Mouse (Mus musculus) gastrocnemius, postnatal 10 days (tissue): ENCODE results near the gene Tph1. TPM values are rescaled to one million over a fixed set of nuclear protein-coding genes. Genes with fewer than 3 reads are reported as not detected.
A peak's percentile ranks its signal among the peaks of the same experiment; 100 is the strongest.

Experiments used
- DNase-seq: peaks from one replicate; pipeline ENCODE4 v3.0.0; 2021; ENCODE audit warnings: mixed read lengths
- total RNA-seq, 2 experiments: library from RNA; stranded (reverse); gene quantifications; 2 replicates each; pipeline ENCODE4 v1.2.3; 2021

Gene Tph1
- total RNA-seq, 2 experiments from 2014 or later, result 0.47 to 1.0 TPM

DNA sequence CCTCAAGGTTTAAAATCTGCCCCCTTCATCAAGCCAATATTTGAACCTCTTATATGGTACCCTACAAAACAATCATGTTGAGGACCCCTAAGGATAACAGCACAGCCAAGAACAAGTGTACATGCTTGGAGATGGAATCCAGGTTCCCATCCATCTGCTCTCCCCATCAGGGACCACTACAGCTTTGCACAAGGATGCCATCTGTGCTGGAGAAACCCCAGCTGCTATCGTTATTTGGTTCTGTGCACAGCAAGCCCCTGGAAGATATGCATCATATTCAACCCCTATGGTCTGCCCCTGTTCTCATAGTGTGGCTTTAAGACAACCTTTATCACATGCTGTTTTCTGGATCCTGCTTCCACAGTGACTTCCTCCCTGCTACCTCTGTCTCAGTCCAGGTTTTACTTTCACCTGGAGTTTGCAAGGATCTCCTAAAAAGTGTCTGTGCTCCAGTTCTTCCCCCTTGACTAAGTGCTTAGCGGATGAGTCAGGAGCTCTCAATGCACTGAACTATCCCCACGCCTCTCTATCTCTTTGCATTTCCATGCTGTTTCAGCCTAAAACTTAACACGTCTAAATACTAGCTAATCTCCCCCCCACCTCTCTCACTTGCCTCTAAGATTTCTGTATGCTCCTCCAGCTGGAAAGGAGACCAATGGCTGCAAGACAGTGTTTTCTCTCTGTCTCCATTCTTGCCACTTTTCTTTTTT is 23.8 kb downstream of the Tph1 start:
- no peak for DNase-seq

DNA sequence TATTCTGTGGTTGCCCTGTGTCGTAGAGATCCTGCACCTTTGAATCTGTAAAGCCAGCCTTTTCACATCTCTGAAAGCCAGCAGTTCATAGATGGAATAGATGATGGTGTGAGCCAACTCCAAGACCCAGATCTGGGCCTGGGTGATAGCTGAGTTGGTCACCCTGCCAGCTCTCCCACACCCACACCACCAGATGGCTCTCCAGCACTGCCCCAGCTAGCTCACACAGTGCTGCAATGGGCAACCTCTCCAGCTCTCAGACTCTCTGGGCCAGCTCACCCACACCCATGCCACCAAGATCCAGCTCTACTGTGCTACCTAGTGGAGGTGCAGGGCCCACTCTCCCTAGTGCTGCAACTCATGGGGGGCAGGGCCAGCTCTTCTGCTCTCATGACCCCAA is 29.2 kb downstream of the Tph1 start:
- DNase-seq, result no peak

- no peak for DNase-seq
Measured at GRCm38 (mm10) chr7:46640062-46640461, 32.3 kb downstream of the Tph1 start.

GRCm38 (mm10) chr7:46639692-46640031 is 32.7 kb downstream of the Tph1 start, which contains the start of gene Sergef:
Gene Sergef, minus strand, starts transcription at chr7:46639807.
- DNase-seq, result peak; percentile 85

GRCm38 (mm10) chr7:46638889-46639691 is 33.2 kb downstream of the Tph1 start:
- peak; percentile 15 for DNase-seq

- no peak for DNase-seq
Measured at GRCm38 (mm10) chr7:46628375-46628975, 43.9 kb downstream of the Tph1 start.

GRCm38 (mm10) chr7:46623979-46624378 is 48.4 kb downstream of the Tph1 start:
- DNase-seq, result no peak

DNA sequence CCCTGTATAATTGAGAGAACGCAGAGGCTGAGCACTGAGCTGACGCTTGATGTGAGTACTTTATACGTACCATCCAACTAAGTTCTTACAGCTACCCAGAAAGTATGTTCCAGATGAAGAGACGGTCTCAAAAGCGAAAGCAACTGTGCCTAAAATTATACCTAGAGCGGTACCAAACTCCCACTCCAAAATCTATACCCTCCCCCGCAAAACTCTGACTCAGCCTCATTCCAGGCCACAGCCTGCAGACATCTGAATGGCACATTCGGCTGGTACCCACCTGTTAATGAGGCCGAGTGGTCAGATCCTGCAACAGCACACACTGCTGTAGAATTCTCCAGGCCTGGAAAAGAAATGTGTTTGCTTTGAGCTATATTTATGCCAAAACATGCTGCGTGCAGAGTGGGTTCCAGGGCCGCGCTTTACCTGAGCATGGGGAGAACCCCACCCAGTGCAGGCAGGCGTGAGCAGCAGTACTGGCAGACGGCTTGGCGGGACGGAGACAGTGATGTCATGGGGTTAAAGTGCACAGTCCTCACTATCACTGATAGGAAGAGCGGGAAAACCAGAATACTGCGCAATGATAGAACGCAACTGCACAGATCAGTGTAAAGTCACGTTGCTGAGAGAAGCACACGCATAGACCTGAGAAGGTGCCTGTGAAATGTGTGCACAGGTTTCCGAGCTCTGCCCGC is 53.8 kb downstream of the Tph1 start:
- no peak for DNase-seq

- no peak for DNase-seq
Measured at GRCm38 (mm10) chr7:46616429-46617005, 55.8 kb downstream of the Tph1 start.

- DNase-seq, result no peak
Measured at GRCm38 (mm10) chr7:46615256-46615977, 56.9 kb downstream of the Tph1 start.

DNA sequence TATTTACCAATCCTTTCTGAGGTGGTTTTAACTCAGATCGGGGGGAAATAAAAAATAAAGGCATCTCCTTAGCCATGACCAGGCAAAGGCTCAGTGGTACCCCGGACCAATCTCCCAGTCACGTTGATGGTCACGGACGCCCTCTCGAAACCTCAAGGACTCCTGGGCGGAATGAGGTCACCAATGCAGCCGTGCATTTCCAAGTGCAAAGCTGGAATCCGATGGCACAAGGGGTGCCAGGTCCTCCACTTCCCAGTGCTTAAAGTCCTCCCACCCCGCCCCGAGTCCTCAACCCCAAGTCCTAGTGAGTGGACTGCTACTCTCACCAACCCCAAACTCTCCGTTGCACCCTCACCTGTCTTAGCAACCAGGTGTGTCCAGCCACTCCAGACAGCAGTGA is 58.1 kb downstream of the Tph1 start:
- no peak for DNase-seq

DNA sequence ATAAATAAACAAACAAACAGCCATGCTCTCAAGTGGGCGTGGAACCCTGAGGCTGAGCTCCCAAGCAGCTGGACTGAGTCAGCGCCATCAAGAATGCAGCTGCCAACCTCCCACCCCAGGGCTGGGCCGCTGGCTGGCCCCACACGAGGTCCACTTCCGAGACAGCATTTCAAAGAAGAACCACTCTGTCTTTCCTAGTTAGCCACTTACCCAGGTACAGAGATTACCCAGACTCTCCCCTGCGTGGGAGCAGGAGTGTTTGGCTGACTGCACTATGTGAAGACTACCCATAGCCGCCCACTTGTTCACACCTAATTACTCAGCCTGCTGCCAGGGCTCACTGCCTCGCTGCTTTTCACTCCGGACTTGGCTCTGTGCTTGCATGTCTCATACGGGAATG is 59.2 kb downstream of the Tph1 start:
- no peak for DNase-seq

DNA sequence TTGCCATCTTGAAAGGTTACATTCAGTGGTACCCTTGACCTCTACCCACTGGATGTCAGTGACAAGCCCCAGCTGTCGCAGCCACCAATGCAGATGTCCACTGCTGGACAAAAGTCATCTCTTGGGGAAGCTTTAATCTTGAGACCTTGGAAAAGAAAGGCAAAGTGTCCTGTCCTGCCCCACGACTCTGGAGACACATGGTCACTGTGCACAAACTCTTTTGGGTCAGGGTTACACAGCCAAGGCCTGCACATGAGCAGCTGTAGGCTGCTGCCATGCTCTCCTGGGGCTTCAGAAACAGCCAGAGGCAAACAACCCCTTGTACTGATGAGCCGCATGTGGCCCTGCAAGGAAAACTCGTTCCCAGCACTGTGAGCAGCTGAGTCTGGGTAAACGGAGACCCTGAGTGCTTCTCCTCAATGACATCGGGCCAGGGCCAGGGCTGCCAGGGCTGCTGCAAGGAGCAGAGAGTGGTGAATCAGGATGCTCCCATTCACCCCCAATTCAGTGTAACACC is 59.9 kb downstream of the Tph1 start:
- no peak for DNase-seq

GRCm38 (mm10) chr7:46611970-46612369 is 60.4 kb downstream of the Tph1 start:
- DNase-seq, result peak; percentile 12

GRCm38 (mm10) chr7:46609317-46609716 is 63.0 kb downstream of the Tph1 start:
- DNase-seq, result no peak

DNA sequence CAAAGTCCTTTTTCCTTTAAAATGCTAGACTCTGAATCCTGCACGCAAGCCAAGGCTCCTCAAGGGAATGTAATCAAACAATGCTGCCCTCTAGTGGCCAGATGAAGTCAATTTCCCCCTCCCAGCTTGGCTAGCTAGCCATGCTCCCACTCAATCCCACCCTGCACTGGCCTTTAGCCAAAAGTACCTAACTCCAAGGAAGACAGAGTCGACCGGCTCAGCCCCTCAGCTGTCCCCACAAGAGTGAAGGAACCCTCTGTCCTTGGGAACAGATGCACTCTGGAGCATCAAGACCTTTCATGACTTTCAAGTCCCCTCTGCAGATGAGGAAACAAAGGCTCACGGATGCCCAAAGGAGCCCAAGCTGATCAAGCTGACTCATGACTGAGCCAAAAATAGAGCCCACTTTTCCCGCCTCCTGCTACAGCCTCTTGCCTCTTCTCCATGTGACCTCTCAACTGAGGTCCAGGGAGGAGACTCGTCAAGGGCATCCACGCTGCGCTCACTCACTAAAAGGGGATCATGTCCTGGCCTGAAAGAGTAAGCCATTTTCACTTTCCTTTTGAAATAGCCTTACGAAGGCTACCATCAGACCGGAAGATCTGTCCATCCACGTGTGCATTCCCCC is 64.8 kb downstream of the Tph1 start:
- peak; percentile 53 for DNase-seq

DNA sequence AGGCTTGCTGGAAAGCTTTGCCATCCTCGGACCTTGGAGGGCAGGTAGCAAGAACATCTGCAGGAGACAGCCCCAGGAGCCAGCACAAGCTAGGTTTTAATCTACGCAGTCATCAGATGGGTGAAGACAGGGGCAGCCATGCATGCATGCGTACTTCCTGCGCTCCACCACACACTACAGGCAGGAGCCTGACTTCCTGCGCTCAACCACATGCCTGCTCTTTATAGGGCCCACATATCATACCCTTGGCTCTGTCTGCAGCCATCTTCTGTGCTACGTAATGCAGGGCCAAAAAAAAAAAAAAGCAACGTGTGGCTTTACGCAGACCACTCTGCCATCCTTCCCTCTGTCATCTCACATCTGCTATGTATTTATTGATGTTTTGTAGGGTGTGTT is 65.3 kb downstream of the Tph1 start:
- no peak for DNase-seq

GRCm38 (mm10) chr7:46606391-46607030 is 65.8 kb downstream of the Tph1 start:
- DNase-seq, result peak; percentile 82

- DNase-seq, result no peak
Measured at GRCm38 (mm10) chr7:46603051-46603450, 69.3 kb downstream of the Tph1 start.

- DNase-seq, result peak; percentile 63
Measured at GRCm38 (mm10) chr7:46602079-46602478, 70.3 kb downstream of the Tph1 start.
